Mouse (Mus musculus) heart, postnatal 4 days (tissue): ENCODE measurements at regions not wholly inside any gene's neighbourhood (a gene's known extent, or its start where the extent isn't known, plus 50 kb on each side); places are given as distances from the start of the nearest gene placed in this dataset.

Experiments used
- DNase-seq: peaks from one replicate; pipeline ENCODE4 v3.0.0; 2021

GRCm38 (mm10) chr17:92077041-92077440 lies 984.2 kb upstream of the Nrxn1 start:
- DNase-seq, result peak; percentile 17
